Mouse (Mus musculus) lung, adult 2 months (tissue): ENCODE data around the gene Klhdc8b.

Experiments
- CTCF ChIP-seq: fragments of 200-500 bp; IDR thresholded peaks from 2 replicates; pipeline ENCODE4 v1.5.1; 2011; ENCODE audit warnings: mild to moderate bottlenecking, low read length, control low read depth; ENCODE audit not compliant: insufficient read depth
- POLR2A ChIP-seq: fragments of 200-500 bp; IDR thresholded peaks from 2 replicates; pipeline ENCODE4 v1.6.1; 2011; ENCODE audit warnings: low read depth, mild to moderate bottlenecking, control low read depth, low read length, borderline replicate concordance; ENCODE audit errors: extremely low read depth

DNA sequence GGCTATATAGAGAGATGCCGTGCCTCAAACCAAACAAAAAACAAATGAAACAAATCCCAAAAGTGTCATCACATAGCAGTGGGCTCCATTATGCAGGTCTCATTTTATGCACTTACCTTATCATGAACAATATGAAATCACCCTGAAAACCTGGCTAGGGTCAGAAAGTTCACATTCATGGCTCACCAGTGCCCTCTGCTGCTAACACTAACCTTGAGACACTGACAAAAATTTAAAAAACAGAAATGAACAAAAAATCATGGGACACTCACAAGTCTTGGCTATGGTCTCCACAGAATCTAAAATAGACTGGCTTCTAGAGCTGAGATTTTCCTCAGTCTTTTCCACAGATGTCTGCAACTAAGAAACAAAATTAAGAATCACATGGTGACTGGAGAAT, 49.2 kb downstream of the Klhdc8b start:
- no peak for TF ChIP-seq POLR2A
- TF ChIP-seq CTCF = no peak
